Mouse (Mus musculus): ENCODE results near the gene Xpa. TPM values are rescaled to one million over a fixed set of nuclear protein-coding genes. Genes with fewer than 3 reads are reported as not detected.

Xpa gene
- polyA plus RNA-seq, 1 experiment: 26.9 TPM

DNA sequence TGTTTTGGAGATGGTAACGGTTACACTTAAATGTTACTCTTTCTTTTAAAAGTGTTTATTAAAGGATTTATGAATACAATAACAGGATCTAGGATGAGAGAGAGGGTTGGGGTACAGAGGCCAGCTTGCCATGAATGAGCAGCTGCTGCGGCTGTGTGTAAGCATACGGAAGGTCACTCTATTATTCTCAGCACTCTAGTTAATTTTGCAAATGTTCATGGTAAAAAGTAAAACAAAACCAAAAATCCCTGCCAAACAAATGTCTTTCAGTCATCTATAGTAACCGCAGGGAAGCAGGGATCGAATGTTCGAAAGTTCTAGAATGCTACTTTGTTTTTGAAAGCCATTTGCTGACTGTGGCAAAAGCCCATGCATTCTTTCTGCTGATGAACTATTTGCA, 72.8 kb downstream of the Xpa start:
- Histone ChIP-seq H3K4me3 (ENCODE audit: insufficient read depth, low read depth, low read length) (no peak overlapping the region), H3K4me1 (ENCODE audit: control insufficient read depth, insufficient read depth, insufficient read length, low read length) (no peaks in the 10 kb centered on the region), H3K27ac (replicated peaks; ENCODE audit: low read depth, low read length) (no peak overlapping the region)

DNA sequence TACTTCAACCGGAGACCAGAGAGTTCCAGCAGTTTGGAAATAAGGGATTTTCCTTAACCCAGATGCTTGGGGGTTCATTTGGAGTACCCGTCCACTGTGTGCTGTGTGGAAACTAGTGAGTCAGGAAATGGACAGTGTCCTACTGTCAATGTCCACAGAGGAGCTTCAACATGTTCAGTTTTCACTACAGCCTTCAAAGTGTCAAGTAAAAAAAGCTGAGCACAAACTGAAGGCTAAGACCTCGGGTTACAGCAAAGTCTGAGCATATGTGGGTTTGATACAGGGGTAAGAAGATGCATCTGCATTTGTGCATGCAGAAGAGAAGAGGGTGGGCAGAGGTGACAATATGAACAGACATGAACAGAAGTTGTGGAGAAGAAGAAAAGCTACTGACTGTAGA, 75.3 kb downstream of the Xpa start:
- Histone ChIP-seq H3K4me1 (ENCODE audit: control insufficient read depth, insufficient read depth, insufficient read length, low read length) (peaks cover 8% of the 10 kb centered on the region), H3K4me3 (ENCODE audit: insufficient read depth, low read depth, low read length) (no peak overlapping the region), H3K27ac (replicated peaks; ENCODE audit: low read depth, low read length) (no peak overlapping the region)

DNA sequence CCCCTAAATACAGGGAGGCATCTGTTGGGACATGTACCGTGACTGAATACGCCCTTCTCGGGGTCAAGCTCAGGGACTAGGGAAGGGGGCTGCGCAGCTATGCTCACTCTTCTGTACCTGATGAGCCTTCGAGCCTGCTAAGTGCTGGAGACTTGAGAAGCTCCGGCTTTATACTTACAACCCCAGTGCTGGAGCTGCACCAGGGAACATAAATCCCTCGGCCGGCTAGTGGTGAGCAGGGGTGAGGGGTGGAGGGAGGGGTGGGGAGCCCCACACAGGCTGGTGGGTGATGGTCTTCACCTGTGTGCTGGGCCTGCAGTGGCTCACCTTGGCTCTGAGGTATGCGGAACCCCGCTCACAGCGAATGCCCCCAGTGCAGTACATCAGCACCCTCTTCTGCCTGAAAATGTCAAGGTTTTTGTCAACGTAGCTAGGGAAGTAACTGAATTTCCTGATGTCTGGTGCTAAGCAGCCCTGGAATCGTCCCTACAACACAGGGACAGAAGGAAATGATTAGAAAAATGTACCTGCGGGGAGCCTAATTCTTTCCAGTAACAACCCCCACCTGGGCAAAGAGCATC, 76.5 kb downstream of the Xpa start:
- Histone ChIP-seq H3K4me3 (ENCODE audit: insufficient read depth, low read depth, low read length) (no peak overlapping the region), H3K4me1 (ENCODE audit: control insufficient read depth, insufficient read depth, insufficient read length, low read length) (peaks cover 8% of the 10 kb centered on the region), H3K27ac (replicated peaks; ENCODE audit: low read depth, low read length) (no peak overlapping the region)

DNA sequence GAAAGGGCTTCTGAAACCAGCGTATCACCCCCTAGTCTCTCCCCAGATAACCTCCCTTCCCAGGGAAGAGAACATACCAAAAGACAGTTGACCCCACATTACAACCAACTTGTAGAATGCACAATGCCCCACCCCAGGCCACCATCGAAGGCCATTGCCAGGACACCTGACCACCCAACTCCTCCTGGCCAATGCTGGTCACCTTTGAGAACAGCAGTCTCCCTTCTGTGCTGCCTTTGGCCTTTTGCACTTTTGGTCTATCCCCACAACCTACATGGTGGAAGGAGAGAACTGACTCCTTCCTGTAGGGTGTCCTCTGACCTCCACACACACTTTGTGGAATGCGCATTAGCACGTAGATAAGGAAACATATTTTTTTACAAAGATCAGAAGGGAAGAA, 78.6 kb downstream of the Xpa start:
- no peak overlapping the region for H3K4me3 ChIP-seq (ENCODE audit: insufficient read depth, low read depth, low read length)
- peaks cover 8% of the 10 kb centered on the region for H3K4me1 ChIP-seq (ENCODE audit: control insufficient read depth, insufficient read depth, insufficient read length, low read length)
- H3K27ac ChIP-seq (replicated peaks; ENCODE audit: low read depth, low read length): peak overlapping the region; percentile 70

DNA sequence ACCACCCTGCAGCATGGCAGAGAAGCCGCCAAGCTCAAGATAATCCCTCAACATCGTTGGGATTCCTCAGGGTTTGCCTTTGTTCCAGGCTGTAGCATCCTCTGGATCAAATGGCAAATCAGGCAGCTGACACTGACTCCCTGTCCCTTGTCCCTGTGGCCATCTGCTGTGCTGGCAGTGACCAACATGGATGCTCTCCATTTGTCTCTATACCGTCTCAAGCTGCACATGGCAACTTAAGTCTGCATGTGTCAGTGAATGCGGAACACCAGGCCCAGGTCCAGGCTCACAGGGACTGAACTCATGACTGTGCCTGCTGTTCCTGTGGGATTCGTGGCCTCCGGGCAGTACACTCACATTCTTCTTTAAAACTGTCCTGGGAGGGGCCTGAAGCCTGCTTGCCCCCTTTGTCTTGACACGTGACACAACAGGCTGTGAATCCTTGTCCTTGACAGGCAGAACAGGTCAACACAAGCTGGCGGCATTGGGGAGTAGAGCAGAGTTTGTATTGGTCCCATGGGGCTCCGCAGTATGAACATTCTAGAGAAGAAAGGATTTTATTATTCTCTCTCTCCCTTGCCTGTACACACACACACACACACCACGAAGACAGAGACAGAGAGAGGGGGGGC, 79.5 kb downstream of the Xpa start:
- H3K4me1 ChIP-seq (ENCODE audit: control insufficient read depth, insufficient read depth, insufficient read length, low read length): peaks cover 8% of the 10 kb centered on the region
- H3K4me3 ChIP-seq (ENCODE audit: insufficient read depth, low read depth, low read length): no peak overlapping the region
- H3K27ac ChIP-seq (replicated peaks; ENCODE audit: low read depth, low read length): peak overlapping the region; percentile 75

DNA sequence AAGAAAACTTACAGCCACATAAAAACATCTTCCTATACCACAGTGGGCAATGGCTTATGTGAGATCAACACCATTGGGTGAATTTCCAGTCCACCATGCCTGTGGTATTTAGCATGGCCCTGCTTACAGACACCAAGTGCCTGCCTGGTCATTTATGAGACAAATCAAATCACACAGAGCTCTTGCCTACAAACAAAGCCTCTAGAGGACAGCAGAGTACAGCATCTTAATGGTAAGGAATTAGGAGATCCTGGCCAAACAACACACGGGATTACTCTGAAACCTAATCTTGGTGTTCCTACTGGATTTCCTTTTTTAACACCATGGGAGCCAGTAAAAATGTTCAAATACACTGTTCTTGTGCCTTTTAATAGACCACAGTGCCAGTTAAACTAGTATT, 80.8 kb downstream of the Xpa start:
- H3K4me3 ChIP-seq (ENCODE audit: insufficient read depth, low read depth, low read length): no peak overlapping the region
- no peak overlapping the region for H3K27ac ChIP-seq (replicated peaks; ENCODE audit: low read depth, low read length)
- peaks cover 8% of the 10 kb centered on the region for H3K4me1 ChIP-seq (ENCODE audit: control insufficient read depth, insufficient read depth, insufficient read length, low read length)

DNA sequence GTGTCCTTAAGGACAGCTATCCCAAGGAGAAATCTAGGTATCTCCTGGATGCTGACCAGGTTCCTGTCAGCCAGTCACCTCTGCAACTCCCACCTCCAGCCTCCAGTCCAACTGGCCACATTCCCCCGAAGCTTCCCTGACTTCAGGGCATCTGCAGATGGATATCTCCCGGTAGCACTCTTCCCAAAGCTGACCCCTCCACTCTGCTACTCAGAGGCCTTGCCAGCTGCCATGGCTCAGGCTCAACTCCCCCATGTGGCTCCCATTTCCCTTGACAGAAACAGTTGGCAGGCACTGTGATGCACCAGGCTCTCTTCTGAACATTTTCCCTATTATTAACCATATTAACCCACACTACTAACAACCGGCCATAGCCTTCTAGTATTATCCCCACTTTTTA, 84.8 kb downstream of the Xpa start:
- Histone ChIP-seq H3K27ac (replicated peaks; ENCODE audit: low read depth, low read length) (no peak overlapping the region), H3K4me3 (ENCODE audit: insufficient read depth, low read depth, low read length) (no peak overlapping the region), H3K4me1 (ENCODE audit: control insufficient read depth, insufficient read depth, insufficient read length, low read length) (peaks cover under 1% of the 10 kb centered on the region; the same call in 1 of the 2 replicates)

DNA sequence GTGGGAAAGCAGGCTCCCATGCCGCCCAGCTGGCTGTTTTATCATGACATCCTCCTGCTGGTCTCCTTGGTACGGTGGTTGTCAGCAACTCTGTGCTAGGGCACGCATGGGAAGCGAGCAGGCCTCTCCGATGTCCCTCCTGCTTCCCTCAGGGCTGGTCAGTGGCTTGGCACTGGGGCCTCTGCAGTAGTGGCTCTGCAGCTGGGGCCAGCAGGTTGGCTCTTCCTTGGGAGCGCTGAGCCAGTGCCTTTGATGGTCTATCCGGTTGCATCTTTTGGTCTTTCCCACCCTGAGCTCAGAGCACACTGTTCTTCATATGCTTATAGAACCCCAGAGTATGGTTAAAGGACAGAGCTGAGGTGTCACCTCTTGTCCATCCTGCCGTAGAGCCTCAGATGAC, 86.0 kb downstream of the Xpa start:
- H3K27ac ChIP-seq (replicated peaks; ENCODE audit: low read depth, low read length): no peak overlapping the region
- H3K4me3 ChIP-seq (ENCODE audit: insufficient read depth, low read depth, low read length): no peak overlapping the region

More for the DNA sequence above, 86.0 kb downstream of the Xpa start:
- no peaks in the 10 kb centered on the region; the same call in 1 of the 2 replicates for H3K4me1 ChIP-seq (ENCODE audit: control insufficient read depth, insufficient read depth, insufficient read length, low read length)

Other genes with a start within 250 kb of the Xpa start
- 22.2 and 45.4 TPM in 2 replicates for gene Tdrd7, start 231.0 kb downstream of the Xpa start, polyA plus RNA-seq (2012; ENCODE audit: insufficient read depth, insufficient read length, missing spikeins)
- gene Tmod1, start 157.4 kb downstream of the Xpa start, polyA plus RNA-seq (2012; ENCODE audit: insufficient read depth, insufficient read length, missing spikeins): 2.3 and 5.8 TPM in 2 replicates
- gene Ncbp1, start 57.7 kb downstream of the Xpa start, polyA plus RNA-seq (2012; ENCODE audit: insufficient read depth, insufficient read length, missing spikeins): 24.7 and 36.1 TPM in 2 replicates
- gene Tstd2, start 57.6 kb downstream of the Xpa start, polyA plus RNA-seq (2012; ENCODE audit: insufficient read depth, insufficient read length, missing spikeins): 13.8 and 15.5 TPM in 2 replicates
- gene Foxe1, start 147.3 kb upstream of the Xpa start, polyA plus RNA-seq (2012; ENCODE audit: insufficient read depth, insufficient read length, missing spikeins): not detected in 2 replicates
- 1.5 and 1.7 TPM in 2 replicates for gene Trmo, start 193.1 kb upstream of the Xpa start, polyA plus RNA-seq (2012; ENCODE audit: insufficient read depth, insufficient read length, missing spikeins)
- gene Hemgn, start 217.2 kb upstream of the Xpa start, polyA plus RNA-seq (2012; ENCODE audit: insufficient read depth, insufficient read length, missing spikeins): not detected in 2 replicates